Mouse (Mus musculus): ENCODE results near the gene Gm38394. TPM values are rescaled to one million over a fixed set of nuclear protein-coding genes. Genes with fewer than 3 reads are reported as not detected.
A peak's percentile ranks its signal among the peaks of the same experiment; 100 is the strongest.

Gene Gm38394
- polyA plus RNA-seq, 1 experiment: 81.1 TPM

- Histone ChIP-seq H3K27ac (ENCODE audit: insufficient read depth, low read length) (peak overlapping the region; percentile 97), H3K4me1 (ENCODE audit: control insufficient read depth, insufficient read depth, low read length) (peaks cover 15% of the 10 kb centered on the region), H3K9me3 (replicated peaks; ENCODE audit: control insufficient read depth, insufficient read depth, low read length, poor library complexity, severe bottlenecking) (no peaks in the 10 kb centered on the region), H3K36me3 (ENCODE audit: control insufficient read depth, insufficient read depth, low read length, poor library complexity, severe bottlenecking) (no peaks in the 10 kb centered on the region), H3K4me3 (ENCODE audit: low read depth, low read length) (no peak overlapping the region), H3K27me3 (ENCODE audit: control insufficient read depth, insufficient read depth, low read length, poor library complexity, severe bottlenecking) (no peaks in the 10 kb centered on the region), H3K9ac (ENCODE audit: low read depth, poor library complexity, severe bottlenecking) (no peak overlapping the region)
- TF ChIP-seq POLR2A (IDR thresholded peaks at IDR 0.05; ENCODE audit: insufficient read depth, low read length) (no peak), EP300 (IDR thresholded peaks at IDR 0.05; ENCODE audit: insufficient read depth, low read depth, low read length) (no peak), CTCF (IDR thresholded peaks at IDR 0.05; ENCODE audit: low read depth, low read length) (no peak)
Observed at GRCm38 (mm10) chr1:133694876-133695275, 33.8 kb upstream of the Gm38394 start.

- Histone ChIP-seq H3K27me3 (ENCODE audit: control insufficient read depth, insufficient read depth, low read length, poor library complexity, severe bottlenecking) (no peaks in the 10 kb centered on the region), H3K4me1 (ENCODE audit: control insufficient read depth, insufficient read depth, low read length) (peaks cover 15% of the 10 kb centered on the region), H3K9ac (ENCODE audit: low read depth, poor library complexity, severe bottlenecking) (peak overlapping the region; percentile 68), H3K27ac (ENCODE audit: insufficient read depth, low read length) (peak overlapping the region; percentile 97), H3K9me3 (replicated peaks; ENCODE audit: control insufficient read depth, insufficient read depth, low read length, poor library complexity, severe bottlenecking) (no peaks in the 10 kb centered on the region), H3K36me3 (ENCODE audit: control insufficient read depth, insufficient read depth, low read length, poor library complexity, severe bottlenecking) (no peaks in the 10 kb centered on the region), H3K4me3 (ENCODE audit: low read depth, low read length) (no peak overlapping the region)
- TF ChIP-seq POLR2A (IDR thresholded peaks at IDR 0.05; ENCODE audit: insufficient read depth, low read length): no peak
- no peak for TF ChIP-seq CTCF (IDR thresholded peaks at IDR 0.05; ENCODE audit: low read depth, low read length)
- TF ChIP-seq EP300 (IDR thresholded peaks at IDR 0.05; ENCODE audit: insufficient read depth, low read depth, low read length): peak; percentile 89; the same call in 1 of the 2 replicates
Observed at GRCm38 (mm10) chr1:133694301-133694700, 33.2 kb upstream of the Gm38394 start.

- TF ChIP-seq EP300 (IDR thresholded peaks at IDR 0.05; ENCODE audit: insufficient read depth, low read depth, low read length) (peak; percentile 94), POLR2A (IDR thresholded peaks at IDR 0.05; ENCODE audit: insufficient read depth, low read length) (no peak), CTCF (IDR thresholded peaks at IDR 0.05; ENCODE audit: low read depth, low read length) (no peak)
- Histone ChIP-seq H3K27me3 (ENCODE audit: control insufficient read depth, insufficient read depth, low read length, poor library complexity, severe bottlenecking) (no peaks in the 10 kb centered on the region), H3K27ac (ENCODE audit: insufficient read depth, low read length) (peak overlapping the region; percentile 97), H3K36me3 (ENCODE audit: control insufficient read depth, insufficient read depth, low read length, poor library complexity, severe bottlenecking) (no peaks in the 10 kb centered on the region), H3K9me3 (replicated peaks; ENCODE audit: control insufficient read depth, insufficient read depth, low read length, poor library complexity, severe bottlenecking) (no peaks in the 10 kb centered on the region), H3K9ac (ENCODE audit: low read depth, poor library complexity, severe bottlenecking) (peak overlapping the region; percentile 68), H3K4me1 (ENCODE audit: control insufficient read depth, insufficient read depth, low read length) (peaks cover 15% of the 10 kb centered on the region), H3K4me3 (ENCODE audit: low read depth, low read length) (peak overlapping the region; percentile 31)
Observed at GRCm38 (mm10) chr1:133693536-133694114, 32.5 kb upstream of the Gm38394 start.

GRCm38 (mm10) chr1:133692195-133692594, 31.1 kb upstream of the Gm38394 start:
- TF ChIP-seq EP300 (IDR thresholded peaks at IDR 0.05; ENCODE audit: insufficient read depth, low read depth, low read length): peak; percentile 71; the same call in 1 of the 2 replicates
- no peak for TF ChIP-seq POLR2A (IDR thresholded peaks at IDR 0.05; ENCODE audit: insufficient read depth, low read length)
- Histone ChIP-seq H3K27ac (ENCODE audit: insufficient read depth, low read length) (peak overlapping the region; percentile 67), H3K27me3 (ENCODE audit: control insufficient read depth, insufficient read depth, low read length, poor library complexity, severe bottlenecking) (no peaks in the 10 kb centered on the region), H3K9ac (ENCODE audit: low read depth, poor library complexity, severe bottlenecking) (0 out of 2 replicates have a peak overlapping the region, but pooled peaks have one; percentile 26), H3K9me3 (replicated peaks; ENCODE audit: control insufficient read depth, insufficient read depth, low read length, poor library complexity, severe bottlenecking) (no peaks in the 10 kb centered on the region), H3K36me3 (ENCODE audit: control insufficient read depth, insufficient read depth, low read length, poor library complexity, severe bottlenecking) (no peaks in the 10 kb centered on the region), H3K4me3 (ENCODE audit: low read depth, low read length) (no peak overlapping the region), H3K4me1 (ENCODE audit: control insufficient read depth, insufficient read depth, low read length) (peaks cover 15% of the 10 kb centered on the region)

GRCm38 (mm10) chr1:133691046-133691445, 29.9 kb upstream of the Gm38394 start:
- peak overlapping the region; percentile 42 for H3K9ac ChIP-seq (ENCODE audit: low read depth, poor library complexity, severe bottlenecking)

GRCm38 (mm10) chr1:133689897-133690296, 28.8 kb upstream of the Gm38394 start, which contains the start of gene Lax1:
Lax1 (minus strand) TSS chr1:133690108.
- H3K4me1 ChIP-seq (ENCODE audit: control insufficient read depth, insufficient read depth, low read length): peaks cover 12% of the 10 kb centered on the region
- H3K9me3 ChIP-seq (replicated peaks; ENCODE audit: control insufficient read depth, insufficient read depth, low read length, poor library complexity, severe bottlenecking): no peaks in the 10 kb centered on the region
- no peaks in the 10 kb centered on the region for H3K36me3 ChIP-seq (ENCODE audit: control insufficient read depth, insufficient read depth, low read length, poor library complexity, severe bottlenecking)
- H3K27ac ChIP-seq (ENCODE audit: insufficient read depth, low read length): peak within 1 kb of the TSS; percentile 67; the same call in 1 of the 2 replicates
- H3K4me3 ChIP-seq (ENCODE audit: low read depth, low read length): no peak within 1 kb of the TSS
- peak within 1 kb of the TSS; percentile 42 for H3K9ac ChIP-seq (ENCODE audit: low read depth, poor library complexity, severe bottlenecking)
- TF ChIP-seq EP300 (IDR thresholded peaks at IDR 0.05; ENCODE audit: insufficient read depth, low read depth, low read length): no peak
- TF ChIP-seq CTCF (IDR thresholded peaks at IDR 0.05; ENCODE audit: low read depth, low read length): no peak
- no peak for TF ChIP-seq POLR2A (IDR thresholded peaks at IDR 0.05; ENCODE audit: insufficient read depth, low read length)
- no peaks in the 10 kb centered on the region for H3K27me3 ChIP-seq (ENCODE audit: control insufficient read depth, insufficient read depth, low read length, poor library complexity, severe bottlenecking)

More at GRCm38 (mm10) chr1:133691046-133691445, 29.9 kb upstream of the Gm38394 start:
- peak overlapping the region; percentile 67; the same call in 1 of the 2 replicates for H3K27ac ChIP-seq (ENCODE audit: insufficient read depth, low read length)
- H3K9me3 ChIP-seq (replicated peaks; ENCODE audit: control insufficient read depth, insufficient read depth, low read length, poor library complexity, severe bottlenecking): no peaks in the 10 kb centered on the region
- TF ChIP-seq EP300 (IDR thresholded peaks at IDR 0.05; ENCODE audit: insufficient read depth, low read depth, low read length) (no peak), CTCF (IDR thresholded peaks at IDR 0.05; ENCODE audit: low read depth, low read length) (no peak), POLR2A (IDR thresholded peaks at IDR 0.05; ENCODE audit: insufficient read depth, low read length) (no peak)
- H3K4me3 ChIP-seq (ENCODE audit: low read depth, low read length): no peak overlapping the region
- no peaks in the 10 kb centered on the region for H3K27me3 ChIP-seq (ENCODE audit: control insufficient read depth, insufficient read depth, low read length, poor library complexity, severe bottlenecking)
- peaks cover 15% of the 10 kb centered on the region for H3K4me1 ChIP-seq (ENCODE audit: control insufficient read depth, insufficient read depth, low read length)
- H3K36me3 ChIP-seq (ENCODE audit: control insufficient read depth, insufficient read depth, low read length, poor library complexity, severe bottlenecking): no peaks in the 10 kb centered on the region
